Mouse (Mus musculus) heart, embryonic 16.5 days (tissue): Measurements from ENCODE around the gene Rab5c. TPM values are rescaled to one million over a fixed set of nuclear protein-coding genes. Genes with fewer than 3 reads are reported as not detected.

Experiments
- ATAC-seq: fragments of 200-750 bp; cut with Nextera tagmentation; replicated peaks from 2 replicates; pipeline ENCODE4 v1.8.0; 2017; ENCODE audit warnings: moderate number of reproducible peaks; ENCODE audit not compliant: insufficient read depth, low FRiP score; ENCODE audit errors: extremely low read depth
- H3K27ac ChIP-seq: fragments of 300-500 bp; sonication (generic); 2 replicates; pipeline ENCODE4 v1.5.1; 2014; ENCODE audit warnings: mild to moderate bottlenecking, low read length, control low read depth, moderate library complexity
- H3K27me3 ChIP-seq: fragments of 300-500 bp; sonication (generic); 2 replicates; pipeline ENCODE4 v1.6.1; 2014; ENCODE audit warnings: low read length, mixed read lengths; ENCODE audit not compliant: control insufficient read depth, insufficient read depth
- H3K36me3 ChIP-seq: fragments of 300-500 bp; sonication (generic); 2 replicates; pipeline ENCODE4 v1.6.1; 2014; ENCODE audit not compliant: control insufficient read depth, insufficient read depth
- H3K4me1 ChIP-seq: fragments of 300-500 bp; sonication (generic); 2 replicates; pipeline ENCODE4 v1.6.1; 2014; ENCODE audit warnings: low read length, mixed read lengths; ENCODE audit not compliant: control insufficient read depth, insufficient read depth
- H3K4me2 ChIP-seq: fragments of 300-500 bp; sonication (generic); 2 replicates; pipeline ENCODE4 v1.6.1; 2014; ENCODE audit warnings: low read depth, mild to moderate bottlenecking, control low read depth, low read length
- H3K4me3 ChIP-seq: fragments of 300-500 bp; sonication (generic); 2 replicates; pipeline ENCODE4 v1.5.1; 2014; ENCODE audit warnings: mild to moderate bottlenecking, control low read depth, low read length
- H3K9ac ChIP-seq: fragments of 300-500 bp; sonication (generic); 2 replicates; pipeline ENCODE4 v1.6.1; 2014; ENCODE audit warnings: low read length, control low read depth
- H3K9me3 ChIP-seq: fragments of 300-500 bp; sonication (generic); replicated peaks from 2 replicates; pipeline ENCODE4 v1.6.1; 2016; ENCODE audit warnings: low read length; ENCODE audit not compliant: control insufficient read depth
- WGBS: fragments of 180-500 bp; shearing (Covaris S2); extraction: QIAGEN DNeasy Blood & Tissue Kit; methylation state at CpG from one replicate; pipeline ENCODE4 v1.1.7; 2014; 5-methylcytosine and 5-hydroxymethylcytosine counted together
- polyA plus RNA-seq: library from polyadenylated mRNA; unstranded; fragments of >200 nt; fragmentation: Nextera tagmentation; extraction: Ambion mirVana; gene quantifications from 2 replicates; pipeline ENCODE4 v1.2.1, GENCODE M21; 2015

The Rab5c gene
- polyA plus RNA-seq, 1 experiment from 2014 or later = 19.9 TPM

DNA sequence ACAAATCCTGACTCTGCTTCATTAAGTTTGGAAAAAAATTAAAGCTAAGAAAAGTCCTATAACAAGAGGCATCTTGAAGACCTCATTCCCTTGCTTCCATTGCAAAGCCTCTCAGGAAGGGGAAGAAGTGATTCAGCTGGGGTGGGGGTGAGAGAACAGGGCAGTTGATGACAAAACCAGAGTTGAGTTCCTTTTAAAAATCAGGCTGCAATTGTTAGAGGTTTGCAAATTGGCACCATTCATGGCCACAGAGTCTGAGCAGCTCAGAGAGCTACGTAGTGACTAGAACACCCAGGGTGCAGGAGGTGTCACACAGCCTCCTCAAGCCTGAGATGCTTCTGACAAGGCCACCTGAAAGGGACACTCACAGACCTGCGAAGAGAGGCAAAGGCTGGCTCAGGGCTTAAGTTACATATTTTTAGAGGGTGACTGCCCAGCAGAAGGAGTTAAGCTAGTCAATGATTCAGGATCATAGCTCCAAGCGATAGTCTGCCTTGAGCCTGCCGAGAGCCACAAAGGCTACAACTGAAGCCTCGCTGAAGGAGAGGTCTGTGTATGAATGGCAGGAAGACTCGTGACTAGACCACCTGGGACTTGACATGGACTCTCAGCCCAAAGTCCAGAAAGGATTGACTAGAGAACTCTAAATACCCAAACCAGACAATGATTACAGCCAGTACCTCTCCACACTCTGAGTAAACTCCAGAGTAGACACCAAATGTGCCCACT lies 7.4 kb downstream of the Rab5c start:
- H3K9ac ChIP-seq = no peak overlapping the region
- H3K4me3 ChIP-seq = no peak overlapping the region
- H3K36me3 ChIP-seq = no peaks in the 10 kb centered on the region
- ATAC-seq = no peak; the same call in 1 of the 2 replicates
- H3K9me3 ChIP-seq = no peaks in the 10 kb centered on the region
- peaks cover 5% of the 10 kb centered on the region for H3K4me1 ChIP-seq
- no peaks in the 10 kb centered on the region for H3K27me3 ChIP-seq
- 80% methylated on average over 6 of the region's 6 CpGs for WGBS
- no peak overlapping the region for H3K4me2 ChIP-seq
- H3K27ac ChIP-seq = no peak overlapping the region

DNA sequence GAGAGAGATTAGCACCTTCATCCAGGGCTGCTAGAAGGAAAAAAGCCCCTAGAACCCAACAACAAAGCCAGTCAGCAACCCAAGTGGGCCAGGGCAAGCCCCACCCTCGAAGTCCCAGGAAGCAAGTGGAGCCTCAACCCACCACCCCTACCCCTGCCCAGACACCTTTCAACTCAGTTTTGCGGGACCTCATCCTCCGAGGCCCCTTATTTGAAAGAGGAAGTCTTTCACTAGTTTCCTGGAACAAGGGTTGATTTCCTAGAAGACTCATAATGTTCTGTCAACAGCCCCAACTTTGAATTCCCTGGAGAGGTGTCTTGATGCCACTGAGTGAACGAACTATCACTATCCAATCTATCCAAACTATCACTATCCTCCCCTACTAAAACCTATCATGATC lies 8.0 kb downstream of the Rab5c start:
- ATAC-seq = no peak
- Histone ChIP-seq H3K36me3 (no peaks in the 10 kb centered on the region), H3K4me1 (peaks cover 7% of the 10 kb centered on the region), H3K27me3 (no peaks in the 10 kb centered on the region), H3K27ac (no peak overlapping the region), H3K9me3 (no peaks in the 10 kb centered on the region), H3K4me3 (no peak overlapping the region), H3K4me2 (no peak overlapping the region), H3K9ac (no peak overlapping the region)
- 78% methylated on average over 4 of the region's 4 CpGs for WGBS

DNA sequence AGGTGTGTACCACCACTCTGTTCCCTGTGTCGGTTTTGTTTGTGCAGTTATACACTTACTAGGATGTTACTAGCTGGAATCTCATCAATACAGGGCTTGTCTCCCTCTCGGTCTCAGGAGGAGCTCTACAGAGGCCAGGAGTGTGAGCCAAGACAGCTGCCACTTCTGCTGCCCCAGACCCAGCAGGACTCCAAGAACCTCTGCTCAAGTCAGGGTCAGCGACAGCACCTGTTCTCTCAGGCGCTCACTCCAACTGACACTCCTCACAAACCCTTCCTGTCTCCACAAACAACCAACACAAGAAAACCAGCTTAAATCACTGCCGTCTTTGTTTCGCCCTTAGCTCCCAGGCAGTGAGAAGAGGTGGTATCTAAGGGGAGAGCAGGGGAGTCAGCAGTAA lies 9.4 kb downstream of the Rab5c start:
- no peak overlapping the region for H3K9ac ChIP-seq
- H3K9me3 ChIP-seq = no peaks in the 10 kb centered on the region
- no peaks in the 10 kb centered on the region for H3K36me3 ChIP-seq
- no peaks in the 10 kb centered on the region for H3K27me3 ChIP-seq
- WGBS = 79% methylated on average over 6 of the region's 6 CpGs
- H3K27ac ChIP-seq = no peak overlapping the region
- ATAC-seq = no peak
- H3K4me3 ChIP-seq = no peak overlapping the region
- H3K4me2 ChIP-seq = no peak overlapping the region
- H3K4me1 ChIP-seq = peaks cover 14% of the 10 kb centered on the region

DNA sequence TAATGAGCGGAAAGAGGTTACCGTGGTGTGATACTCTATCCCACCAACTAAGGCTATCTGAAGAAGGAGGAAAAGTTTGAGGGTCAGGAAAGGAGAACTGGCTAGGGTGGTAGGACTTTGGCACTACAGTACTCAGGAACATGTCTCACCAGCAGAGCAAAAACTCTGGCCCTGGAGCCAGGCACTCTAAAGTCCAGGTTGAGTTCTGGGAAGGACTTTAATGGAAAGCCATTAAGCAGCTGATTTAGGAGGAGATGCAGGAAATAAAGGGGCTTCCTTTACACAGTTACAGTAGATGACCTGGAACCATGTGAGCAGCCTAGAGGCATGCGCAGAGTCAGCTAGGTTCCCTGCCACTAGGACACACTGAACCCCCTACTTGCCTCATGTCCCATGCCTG lies 10.8 kb downstream of the Rab5c start:
- no peak overlapping the region for H3K4me2 ChIP-seq
- no peak for ATAC-seq
- H3K27ac ChIP-seq = no peak overlapping the region
- H3K9me3 ChIP-seq = no peaks in the 10 kb centered on the region
- 92% methylated on average over 3 of the region's 3 CpGs for whole genome bisulfite sequencing
- H3K4me1 ChIP-seq = peaks cover 27% of the 10 kb centered on the region
- no peak overlapping the region for H3K9ac ChIP-seq
- H3K36me3 ChIP-seq = no peaks in the 10 kb centered on the region
- H3K4me3 ChIP-seq = no peak overlapping the region
- no peaks in the 10 kb centered on the region for H3K27me3 ChIP-seq

DNA sequence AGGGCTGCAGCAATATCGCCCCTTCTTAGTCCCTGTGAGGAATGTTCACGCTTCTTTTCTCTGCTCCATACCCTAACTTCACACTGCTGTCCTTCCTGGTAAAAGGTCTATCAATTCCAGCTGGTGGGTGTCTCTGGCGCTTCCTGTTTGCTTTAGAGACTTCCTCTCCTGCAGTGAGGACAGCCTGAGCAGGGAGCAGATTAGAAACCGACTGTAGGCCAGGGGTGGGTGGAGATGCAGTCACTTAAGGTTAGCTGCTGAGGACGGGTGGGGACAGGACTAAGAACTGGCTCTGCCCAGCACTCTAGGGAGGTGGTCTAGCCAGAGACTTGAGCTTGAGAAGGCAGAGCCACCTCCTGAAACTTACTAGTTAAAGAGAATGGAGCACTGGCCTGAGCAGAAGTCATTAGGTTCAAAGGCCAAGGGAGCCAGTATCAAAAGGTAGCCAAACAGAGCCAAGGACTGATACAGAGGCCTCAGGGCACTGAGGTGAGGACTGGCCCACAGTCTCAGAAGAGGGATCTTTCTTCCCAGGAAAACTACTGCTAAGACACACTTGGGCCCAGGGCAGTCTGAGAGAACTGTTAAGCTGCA lies 13.0 kb downstream of the Rab5c start:
- no peak overlapping the region for H3K4me2 ChIP-seq
- no peak overlapping the region for H3K4me3 ChIP-seq
- WGBS = 32% methylated on average over 5 of the region's 5 CpGs
- H3K4me1 ChIP-seq = peaks cover 49% of the 10 kb centered on the region
- H3K9me3 ChIP-seq = no peaks in the 10 kb centered on the region
- H3K9ac ChIP-seq = no peak overlapping the region
- H3K36me3 ChIP-seq = no peaks in the 10 kb centered on the region
- H3K27ac ChIP-seq = peak overlapping the region; percentile 67
- no peaks in the 10 kb centered on the region for H3K27me3 ChIP-seq
- ATAC-seq = peak; percentile 43; the same call in 1 of the 2 replicates

DNA sequence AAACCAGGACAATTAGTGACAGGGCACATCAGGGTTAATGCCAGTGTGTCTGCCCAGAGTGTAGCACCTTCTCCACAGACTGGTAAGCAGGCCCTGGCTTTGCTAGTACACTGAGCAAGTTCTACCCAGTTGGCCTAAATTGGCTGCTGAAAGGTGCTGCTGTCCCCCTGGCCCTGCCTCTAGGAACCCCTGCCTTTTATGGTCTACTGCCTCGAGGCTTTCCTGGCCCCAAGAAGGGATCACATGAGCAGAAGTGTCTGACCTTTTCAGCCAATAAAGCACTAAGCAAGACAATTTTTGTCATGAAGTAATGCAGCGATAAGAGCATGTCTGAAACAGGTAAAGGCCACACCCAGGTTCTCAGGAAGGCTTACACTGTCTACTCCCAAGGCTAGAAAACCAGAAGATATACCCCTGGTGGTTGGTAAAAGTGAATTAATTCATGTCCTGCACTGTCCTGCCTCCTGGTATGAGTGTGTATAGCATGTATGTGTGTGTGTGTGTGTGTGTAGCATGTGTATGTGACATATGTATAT lies 15.5 kb downstream of the Rab5c start:
- peaks cover 56% of the 10 kb centered on the region for H3K4me1 ChIP-seq
- H3K9me3 ChIP-seq = no peaks in the 10 kb centered on the region
- no peak overlapping the region; the same call in 1 of the 2 replicates for H3K9ac ChIP-seq
- H3K27me3 ChIP-seq = no peaks in the 10 kb centered on the region
- 45% methylated on average over 2 of the region's 2 CpGs for WGBS
- ATAC-seq = no peak
- peak overlapping the region; percentile 85 for H3K27ac ChIP-seq
- peaks cover 11% of the 10 kb centered on the region; the same call in 1 of the 2 replicates for H3K36me3 ChIP-seq
- no peak overlapping the region for H3K4me3 ChIP-seq
- H3K4me2 ChIP-seq = no peak overlapping the region; the same call in 1 of the 2 replicates

DNA sequence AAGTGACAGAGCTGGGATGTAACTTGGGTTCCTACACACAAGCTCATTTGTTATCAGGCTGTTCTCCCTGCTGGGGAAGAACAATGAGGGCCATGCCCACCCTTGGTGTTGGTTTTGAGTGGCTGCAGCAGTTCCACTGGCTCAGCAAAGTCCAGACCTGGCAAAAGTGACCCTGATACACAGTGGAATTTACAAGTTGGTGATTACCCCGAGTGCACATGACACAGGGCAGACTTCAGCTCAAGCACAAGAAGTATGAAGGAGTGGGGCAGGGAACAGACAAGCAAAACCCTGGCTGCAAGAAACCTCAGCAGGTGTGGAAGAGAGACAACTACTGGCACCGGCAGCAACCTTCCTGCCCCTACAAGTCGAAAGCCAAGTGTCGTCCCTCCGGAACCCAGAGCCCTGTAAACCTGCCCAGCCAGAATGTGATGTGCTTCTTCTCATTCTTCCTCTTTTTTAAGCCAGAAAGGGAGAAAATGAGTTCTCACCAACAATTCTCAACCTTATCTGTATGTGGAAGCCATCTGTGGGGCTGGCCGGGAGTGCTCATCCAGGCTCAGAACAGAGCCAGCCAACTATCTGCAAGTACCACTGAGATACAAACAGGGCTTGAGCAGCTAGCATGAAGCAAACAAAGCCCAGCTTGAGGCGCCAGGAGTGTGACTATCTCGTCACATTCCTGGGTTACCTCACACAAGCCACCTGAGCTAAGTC lies 16.1 kb downstream of the Rab5c start:
- Histone ChIP-seq H3K4me3 (no peak overlapping the region), H3K36me3 (peaks cover 13% of the 10 kb centered on the region; the same call in 1 of the 2 replicates), H3K4me2 (peak overlapping the region; percentile 1), H3K4me1 (peaks cover 56% of the 10 kb centered on the region), H3K27me3 (no peaks in the 10 kb centered on the region), H3K9me3 (no peaks in the 10 kb centered on the region), H3K27ac (peak overlapping the region; percentile 85), H3K9ac (no peak overlapping the region; the same call in 1 of the 2 replicates)
- 29% methylated on average over 8 of the region's 8 CpGs for WGBS
- peak; percentile 29; the same call in 1 of the 2 replicates for ATAC-seq

DNA sequence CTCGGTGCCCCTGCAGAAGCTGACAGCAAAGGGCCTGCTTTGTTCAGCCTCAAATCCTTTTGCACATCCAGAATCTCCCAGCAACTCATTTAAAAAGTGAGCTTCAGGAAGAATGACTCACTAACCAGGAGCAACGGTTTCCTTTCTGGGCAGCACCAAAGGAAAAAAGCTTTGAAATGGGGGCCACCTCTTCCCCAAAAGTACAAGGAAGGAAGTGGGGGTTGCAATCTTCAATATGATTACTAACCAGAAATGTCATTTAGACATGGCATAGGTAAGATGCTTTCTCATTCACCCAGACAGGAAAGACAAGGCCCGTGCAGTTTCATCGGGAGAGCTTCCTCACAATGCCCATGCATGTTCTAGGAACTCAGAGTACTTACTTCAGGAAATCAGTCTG lies 16.8 kb downstream of the Rab5c start:
- H3K27me3 ChIP-seq = no peaks in the 10 kb centered on the region

More for the DNA sequence above, 16.8 kb downstream of the Rab5c start:
- peak overlapping the region; percentile 23 for H3K4me2 ChIP-seq
- 37% methylated on average over 4 of the region's 4 CpGs for WGBS
- peak overlapping the region; percentile 85 for H3K27ac ChIP-seq
- no peak for ATAC-seq
- no peak overlapping the region for H3K4me3 ChIP-seq
- H3K4me1 ChIP-seq = peaks cover 56% of the 10 kb centered on the region
- H3K36me3 ChIP-seq = peaks cover 13% of the 10 kb centered on the region; the same call in 1 of the 2 replicates
- H3K9me3 ChIP-seq = no peaks in the 10 kb centered on the region
- peak overlapping the region; percentile 27; the same call in 1 of the 2 replicates for H3K9ac ChIP-seq
